Mouse (Mus musculus) liver, embryonic 13.5 days (tissue): ENCODE measurements around the gene Pagr1b. TPM values are rescaled to one million over a fixed set of nuclear protein-coding genes. Genes with fewer than 3 reads are reported as not detected.

Experiments
- ATAC-seq: fragments of 200-750 bp; cut with Nextera tagmentation; 2 replicates; pipeline ENCODE4 v1.8.0; 2017; ENCODE audit warnings: low read depth, mild to moderate bottlenecking, moderate number of reproducible peaks, moderate library complexity
- DNase-seq: peaks from one replicate; pipeline ENCODE4 v3.0.0; 2022
- H3K27ac ChIP-seq: fragments of 300-500 bp; sonication (generic); 2 replicates; pipeline ENCODE4 v1.5.1; 2015; ENCODE audit warnings: moderate library complexity, mild to moderate bottlenecking, inconsistent platforms
- H3K27me3 ChIP-seq: fragments of 300-500 bp; sonication (generic); 2 replicates; pipeline ENCODE4 v1.6.1; 2015; ENCODE audit warnings: mild to moderate bottlenecking, inconsistent platforms
- H3K36me3 ChIP-seq: fragments of 300-500 bp; sonication (generic); 2 replicates; pipeline ENCODE4 v1.6.1; 2015; ENCODE audit warnings: mild to moderate bottlenecking, inconsistent platforms
- H3K4me1 ChIP-seq: fragments of 300-500 bp; sonication (generic); replicated peaks from 2 replicates; pipeline ENCODE4 v1.6.1; 2015; ENCODE audit warnings: inconsistent platforms
- H3K4me2 ChIP-seq: fragments of 300-500 bp; sonication (generic); 2 replicates; pipeline ENCODE4 v1.6.1; 2015; ENCODE audit warnings: inconsistent platforms, mild to moderate bottlenecking, moderate library complexity
- H3K4me3 ChIP-seq: fragments of 300-500 bp; sonication (generic); replicated peaks from 2 replicates; pipeline ENCODE4 v1.5.1; 2015; ENCODE audit warnings: mild to moderate bottlenecking, inconsistent platforms
- H3K9ac ChIP-seq: fragments of 300-500 bp; sonication (generic); 2 replicates; pipeline ENCODE4 v1.6.1; 2015; ENCODE audit warnings: mild to moderate bottlenecking, inconsistent platforms
- H3K9me3 ChIP-seq: fragments of 300-500 bp; sonication (generic); replicated peaks from 2 replicates; pipeline ENCODE4 v1.6.1; 2016; ENCODE audit warnings: inconsistent platforms
- WGBS: fragments of 180-500 bp; shearing (Covaris S2); methylation state at CpG from one replicate; pipeline ENCODE4 v1.1.7; 2015; ENCODE audit not compliant: insufficient replicate concordance; 5-methylcytosine and 5-hydroxymethylcytosine counted together
- polyA plus RNA-seq: library from polyadenylated mRNA; unstranded; fragments of >200 nt; fragmentation: Nextera tagmentation; extraction: Ambion mirVana; gene quantifications from 2 replicates; pipeline ENCODE4 v1.2.1, GENCODE M21; 2015

Pagr1b gene
- 0.27 TPM in 1 of 2 replicates, not detected in the other for polyA plus RNA-seq

GRCm38 (mm10) chr7:127016481-127016485 is at the start of gene Pagr1b:
Gene Pagr1b, minus strand, starts transcription at chr7:127016484.
- peaks cover 83% of the 10 kb centered on the region for H3K4me1 ChIP-seq
- no peak for ATAC-seq
- H3K4me2 ChIP-seq, result peak within 1 kb of the TSS; percentile 95
- peak within 1 kb of the TSS; percentile 86 for H3K4me3 ChIP-seq
- no peaks in the 10 kb centered on the region for H3K27me3 ChIP-seq
- peak within 1 kb of the TSS; percentile 93 for H3K27ac ChIP-seq
- DNase-seq, result no peak
- peaks cover 24% of the 10 kb centered on the region for H3K36me3 ChIP-seq
- H3K9me3 ChIP-seq, result no peaks in the 10 kb centered on the region
- H3K9ac ChIP-seq, result peak within 1 kb of the TSS; percentile 94

- H3K27me3 ChIP-seq, result peaks cover 4% of the 10 kb centered on the region
- no peak overlapping the region for H3K4me2 ChIP-seq
- H3K36me3 ChIP-seq, result no peaks in the 10 kb centered on the region
- H3K27ac ChIP-seq, result no peak overlapping the region
- no peak overlapping the region for H3K9ac ChIP-seq
- no peaks in the 10 kb centered on the region for H3K4me1 ChIP-seq
- no peaks in the 10 kb centered on the region for H3K9me3 ChIP-seq
- no peak overlapping the region for H3K4me3 ChIP-seq
- DNase-seq (no peak), ATAC-seq (no peak)
- 64% methylated on average over 6 of the region's 6 CpGs for WGBS
These were observed 49.3 kb upstream of the Pagr1b start for GRCm38 (mm10) chr7:127065538-127065937.

GRCm38 (mm10) chr7:127055026-127055585 is 38.8 kb upstream of the Pagr1b start:
- peaks cover 39% of the 10 kb centered on the region for H3K27me3 ChIP-seq
- WGBS, result 57% methylated on average over 5 of the region's 5 CpGs

GRCm38 (mm10) chr7:127041851-127042672 is 25.8 kb upstream of the Pagr1b start, which contains the start of gene Kif22:
Gene Kif22, minus strand, starts transcription at chr7:127042471.
- Histone ChIP-seq H3K9me3 (no peaks in the 10 kb centered on the region), H3K4me1 (peaks cover 44% of the 10 kb centered on the region), H3K27me3 (no peaks in the 10 kb centered on the region), H3K27ac (peak within 1 kb of the TSS; percentile 88), H3K9ac (peak within 1 kb of the TSS; percentile 95), H3K4me2 (peak within 1 kb of the TSS; percentile 82), H3K4me3 (peak within 1 kb of the TSS; percentile 91), H3K36me3 (peaks cover 34% of the 10 kb centered on the region)
- under 1% methylated on average over 53 of the region's 53 CpGs for WGBS
- DNase-seq (peak; percentile 84), ATAC-seq (peak; percentile 91)

More at GRCm38 (mm10) chr7:127055026-127055585, 38.8 kb upstream of the Pagr1b start:
- Histone ChIP-seq H3K36me3 (no peaks in the 10 kb centered on the region), H3K4me2 (no peak overlapping the region), H3K9me3 (no peaks in the 10 kb centered on the region), H3K4me1 (no peaks in the 10 kb centered on the region), H3K4me3 (no peak overlapping the region), H3K27ac (no peak overlapping the region), H3K9ac (no peak overlapping the region)
- ATAC-seq (no peak), DNase-seq (no peak)

- Histone ChIP-seq H3K9ac (no peak overlapping the region), H3K9me3 (no peaks in the 10 kb centered on the region), H3K27ac (peak overlapping the region; percentile 54), H3K4me2 (no peak overlapping the region), H3K36me3 (peaks cover 86% of the 10 kb centered on the region), H3K4me1 (peaks cover 58% of the 10 kb centered on the region), H3K4me3 (no peak overlapping the region), H3K27me3 (no peaks in the 10 kb centered on the region)
- WGBS, result 29% methylated on average over 1 of the region's 1 CpGs
- no peak for ATAC-seq
- DNase-seq, result no peak
These were observed 15.0 kb upstream of the Pagr1b start for GRCm38 (mm10) chr7:127031244-127031643.

GRCm38 (mm10) chr7:127030172-127030571 is 13.9 kb upstream of the Pagr1b start:
- H3K9me3 ChIP-seq, result no peaks in the 10 kb centered on the region
- WGBS, result 95% methylated on average over 1 of the region's 1 CpGs
- H3K27me3 ChIP-seq, result no peaks in the 10 kb centered on the region
- peak overlapping the region; percentile 98 for H3K27ac ChIP-seq
- no peak for ATAC-seq
- peak overlapping the region; percentile 14; the same call in 1 of the 2 replicates for H3K9ac ChIP-seq
- H3K36me3 ChIP-seq, result peaks cover 81% of the 10 kb centered on the region
- H3K4me2 ChIP-seq, result no peak overlapping the region
- H3K4me1 ChIP-seq, result peaks cover 63% of the 10 kb centered on the region
- DNase-seq, result no peak
- no peak overlapping the region for H3K4me3 ChIP-seq

- DNase-seq (no peak), ATAC-seq (no peak)
- peak overlapping the region; percentile 99 for H3K4me2 ChIP-seq
- H3K9me3 ChIP-seq, result no peaks in the 10 kb centered on the region
- H3K27me3 ChIP-seq, result no peaks in the 10 kb centered on the region
- peak overlapping the region; percentile 97 for H3K4me3 ChIP-seq
- peak overlapping the region; percentile 99 for H3K9ac ChIP-seq
- H3K36me3 ChIP-seq, result peaks cover 81% of the 10 kb centered on the region
- H3K4me1 ChIP-seq, result peaks cover 81% of the 10 kb centered on the region
- H3K27ac ChIP-seq, result peak overlapping the region; percentile 98
- 64% methylated on average over 8 of the region's 8 CpGs for WGBS
These were observed 11.6 kb upstream of the Pagr1b start for GRCm38 (mm10) chr7:127027885-127028284.

GRCm38 (mm10) chr7:127026984-127027726 is 10.9 kb upstream of the Pagr1b start, which contains the start of gene Maz:
Gene Maz, minus strand, starts transcription at chr7:127027037.
- H3K27me3 ChIP-seq, result no peaks in the 10 kb centered on the region
- H3K36me3 ChIP-seq, result peaks cover 81% of the 10 kb centered on the region
- peak within 1 kb of the TSS; percentile 99 for H3K4me2 ChIP-seq
- H3K4me3 ChIP-seq, result peak within 1 kb of the TSS; percentile 97
- DNase-seq (peak; percentile 97), ATAC-seq (peak; percentile 76)
- peak within 1 kb of the TSS; percentile 98 for H3K27ac ChIP-seq
- WGBS, result 1% methylated on average over 59 of the region's 63 CpGs
- H3K4me1 ChIP-seq, result peaks cover 81% of the 10 kb centered on the region
- no peaks in the 10 kb centered on the region for H3K9me3 ChIP-seq
- peak within 1 kb of the TSS; percentile 99 for H3K9ac ChIP-seq

- Histone ChIP-seq H3K36me3 (peaks cover 81% of the 10 kb centered on the region), H3K4me3 (peak overlapping the region; percentile 97), H3K27me3 (no peaks in the 10 kb centered on the region), H3K4me1 (peaks cover 81% of the 10 kb centered on the region), H3K9me3 (no peaks in the 10 kb centered on the region), H3K4me2 (peak overlapping the region; percentile 99), H3K9ac (peak overlapping the region; percentile 99), H3K27ac (peak overlapping the region; percentile 98)
- no CpG with 5 or more reads among the region's 48 CpGs for WGBS
- DNase-seq (no peak), ATAC-seq (peak; percentile 27; the same call in 1 of the 2 replicates)
These were observed 10.3 kb upstream of the Pagr1b start for GRCm38 (mm10) chr7:127026616-127026983.

- no peaks in the 10 kb centered on the region for H3K27me3 ChIP-seq
- H3K9me3 ChIP-seq, result no peaks in the 10 kb centered on the region
- ATAC-seq (peak; percentile 38), DNase-seq (peak; percentile 61)
- peak overlapping the region; percentile 99 for H3K4me2 ChIP-seq
- H3K4me3 ChIP-seq, result peak overlapping the region; percentile 97
- 1% methylated on average over 28 of the region's 48 CpGs for WGBS
- peak overlapping the region; percentile 98 for H3K27ac ChIP-seq
- peak overlapping the region; percentile 99 for H3K9ac ChIP-seq
- peaks cover 77% of the 10 kb centered on the region for H3K36me3 ChIP-seq
- peaks cover 81% of the 10 kb centered on the region for H3K4me1 ChIP-seq
These were observed 9.9 kb upstream of the Pagr1b start for GRCm38 (mm10) chr7:127026161-127026600.

- Histone ChIP-seq H3K4me2 (peak overlapping the region; percentile 99), H3K4me1 (peaks cover 81% of the 10 kb centered on the region), H3K9me3 (no peaks in the 10 kb centered on the region), H3K27ac (peak overlapping the region; percentile 98), H3K9ac (peak overlapping the region; percentile 99), H3K27me3 (no peaks in the 10 kb centered on the region), H3K36me3 (peaks cover 72% of the 10 kb centered on the region), H3K4me3 (peak overlapping the region; percentile 97)
- no peak for ATAC-seq
- 1% methylated on average over 63 of the region's 65 CpGs for WGBS
- DNase-seq, result peak; percentile 44
These were observed 9.4 kb upstream of the Pagr1b start for GRCm38 (mm10) chr7:127025556-127026160.
